Mouse (Mus musculus) heart, embryonic 10.5 days (tissue): ENCODE data around the gene Pole2. TPM values are rescaled to one million over a fixed set of nuclear protein-coding genes. Genes with fewer than 3 reads are reported as not detected.

Experiments used
- DNase-seq: peaks from one replicate; pipeline ENCODE4 v3.0.0-alpha.2; 2017; ENCODE audit warnings: low spot score
- H3K27ac ChIP-seq: fragments of 300-500 bp; sonication (generic); 2 replicates; pipeline ENCODE4 v1.5.1; 2016; ENCODE audit warnings: mild to moderate bottlenecking
- H3K27me3 ChIP-seq: fragments of 300-500 bp; sonication (generic); 2 replicates; pipeline ENCODE4 v1.6.1; 2016; ENCODE audit warnings: mild to moderate bottlenecking; ENCODE audit not compliant: poor library complexity, insufficient read depth, severe bottlenecking
- H3K36me3 ChIP-seq: fragments of 300-500 bp; sonication (generic); 2 replicates; pipeline ENCODE4 v1.6.1; 2016; ENCODE audit warnings: mild to moderate bottlenecking, moderate library complexity
- H3K4me1 ChIP-seq: fragments of 300-500 bp; sonication (generic); 2 replicates; pipeline ENCODE4 v1.6.1; 2016; ENCODE audit warnings: mild to moderate bottlenecking
- H3K4me3 ChIP-seq: fragments of 300-500 bp; sonication (generic); 2 replicates; pipeline ENCODE4 v1.5.1; 2016; ENCODE audit warnings: mild to moderate bottlenecking, moderate library complexity
- H3K9me3 ChIP-seq: fragments of 300-500 bp; sonication (generic); 2 replicates; pipeline ENCODE4 v1.6.1; 2016; ENCODE audit warnings: mild to moderate bottlenecking, moderate library complexity
- WGBS: fragments of 180-500 bp; shearing (Covaris S2); methylation state at CpG from one replicate; pipeline ENCODE4 v1.1.7; 2016; 5-methylcytosine and 5-hydroxymethylcytosine counted together
- polyA plus RNA-seq: library from polyadenylated mRNA; unstranded; fragments of >200 nt; fragmentation: Nextera tagmentation; extraction: Ambion mirVana; gene quantifications from 2 replicates; pipeline ENCODE4 v1.2.1, GENCODE M21; 2016

Pole2 gene
- polyA plus RNA-seq, 1 experiment from 2014 or later = 28.7 TPM

DNA sequence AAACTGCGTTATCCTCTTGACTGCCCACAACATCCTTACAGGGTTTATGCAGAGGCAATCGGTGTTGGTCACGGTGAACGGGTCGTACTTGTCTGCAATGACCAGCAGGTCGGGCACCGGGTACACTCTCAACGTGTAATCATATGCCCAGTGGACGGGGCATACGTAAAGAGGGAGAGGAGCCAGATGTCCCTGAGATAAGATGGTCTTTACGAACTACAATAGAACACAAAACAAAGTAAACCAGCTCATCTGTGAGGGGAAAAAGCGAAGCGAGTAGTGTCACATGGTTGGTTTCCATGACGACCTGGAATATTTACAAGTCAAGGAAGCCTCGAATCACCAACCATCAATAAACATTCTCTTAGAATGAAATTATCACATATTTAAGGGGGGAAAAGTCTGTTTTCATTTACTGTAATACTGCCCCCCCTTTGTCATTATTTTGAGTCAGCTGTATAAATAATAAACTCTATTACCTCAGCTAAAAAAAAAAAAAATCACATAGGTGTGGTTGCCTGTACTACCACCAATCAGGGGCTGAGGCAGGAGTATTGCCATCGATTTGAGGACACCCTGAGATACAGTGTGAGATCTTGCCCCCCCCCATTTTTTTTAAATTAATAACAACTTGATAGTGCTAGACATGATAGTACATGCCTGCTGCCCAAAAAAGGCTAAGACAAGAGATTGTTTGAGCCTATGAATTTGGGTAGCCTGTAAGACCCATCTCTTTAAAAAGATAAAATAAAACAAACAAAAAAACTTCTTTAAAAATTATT, 23.8 kb downstream of the Pole2 start, which contains the start of gene Gm49384:
TSS of gene Gm49384 (minus strand) at position 216 of the 782 bp plus-strand sequence.
- Histone ChIP-seq H3K4me3 (no peak within 1 kb of the TSS), H3K4me1 (no peaks in the 10 kb centered on the region), H3K27me3 (no peaks in the 10 kb centered on the region), H3K27ac (no peak within 1 kb of the TSS), H3K36me3 (peaks cover 66% of the 10 kb centered on the region), H3K9me3 (no peaks in the 10 kb centered on the region)
- WGBS = 87% methylated on average over 16 of the region's 16 CpGs
- DNase-seq = peak; percentile 47

GRCm38 (mm10) chr12:69198985-69199384, 29.0 kb downstream of the Pole2 start:
- no peak overlapping the region for H3K27ac ChIP-seq
- DNase-seq = no peak
- H3K9me3 ChIP-seq = no peaks in the 10 kb centered on the region
- H3K4me3 ChIP-seq = no peak overlapping the region
- no peaks in the 10 kb centered on the region for H3K27me3 ChIP-seq
- H3K4me1 ChIP-seq = peaks cover 24% of the 10 kb centered on the region
- peaks cover 41% of the 10 kb centered on the region for H3K36me3 ChIP-seq

DNA sequence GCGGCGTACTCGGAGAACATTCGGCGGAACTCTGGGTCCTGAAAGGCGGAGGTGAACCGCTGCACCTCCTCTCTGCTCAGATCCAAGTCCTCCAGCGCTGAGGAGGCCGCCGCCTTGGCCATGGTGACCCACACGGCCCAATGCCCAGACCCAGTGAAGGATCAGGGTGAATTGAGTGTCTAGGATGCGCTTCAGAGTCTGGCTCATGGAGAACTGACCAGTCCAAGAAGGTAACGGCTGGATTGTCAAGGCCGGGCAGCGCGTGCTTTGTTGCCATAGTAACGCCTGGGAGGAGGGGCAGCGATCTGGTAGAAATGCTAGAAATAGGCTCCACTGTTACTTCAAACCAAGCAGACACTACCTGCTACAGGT, 29.8 kb downstream of the Pole2 start, which contains the start of gene Dnaaf2:
TSS of gene Dnaaf2 (minus strand) at position 266 of the 372 bp plus-strand sequence.
- H3K4me3 ChIP-seq = peak within 1 kb of the TSS; percentile 96
- peaks cover 24% of the 10 kb centered on the region for H3K4me1 ChIP-seq
- DNase-seq = peak; percentile 92
- no peaks in the 10 kb centered on the region for H3K9me3 ChIP-seq
- no peaks in the 10 kb centered on the region for H3K27me3 ChIP-seq
- H3K27ac ChIP-seq = peak within 1 kb of the TSS; percentile 94
- WGBS = under 1% methylated on average over 18 of the region's 18 CpGs
- peaks cover 35% of the 10 kb centered on the region for H3K36me3 ChIP-seq

GRCm38 (mm10) chr12:69197378-69198163, 30.4 kb downstream of the Pole2 start:
- Histone ChIP-seq H3K4me3 (peak overlapping the region; percentile 96), H3K27ac (peak overlapping the region; percentile 94)
- under 1% methylated on average over 91 of the region's 94 CpGs for WGBS

DNA sequence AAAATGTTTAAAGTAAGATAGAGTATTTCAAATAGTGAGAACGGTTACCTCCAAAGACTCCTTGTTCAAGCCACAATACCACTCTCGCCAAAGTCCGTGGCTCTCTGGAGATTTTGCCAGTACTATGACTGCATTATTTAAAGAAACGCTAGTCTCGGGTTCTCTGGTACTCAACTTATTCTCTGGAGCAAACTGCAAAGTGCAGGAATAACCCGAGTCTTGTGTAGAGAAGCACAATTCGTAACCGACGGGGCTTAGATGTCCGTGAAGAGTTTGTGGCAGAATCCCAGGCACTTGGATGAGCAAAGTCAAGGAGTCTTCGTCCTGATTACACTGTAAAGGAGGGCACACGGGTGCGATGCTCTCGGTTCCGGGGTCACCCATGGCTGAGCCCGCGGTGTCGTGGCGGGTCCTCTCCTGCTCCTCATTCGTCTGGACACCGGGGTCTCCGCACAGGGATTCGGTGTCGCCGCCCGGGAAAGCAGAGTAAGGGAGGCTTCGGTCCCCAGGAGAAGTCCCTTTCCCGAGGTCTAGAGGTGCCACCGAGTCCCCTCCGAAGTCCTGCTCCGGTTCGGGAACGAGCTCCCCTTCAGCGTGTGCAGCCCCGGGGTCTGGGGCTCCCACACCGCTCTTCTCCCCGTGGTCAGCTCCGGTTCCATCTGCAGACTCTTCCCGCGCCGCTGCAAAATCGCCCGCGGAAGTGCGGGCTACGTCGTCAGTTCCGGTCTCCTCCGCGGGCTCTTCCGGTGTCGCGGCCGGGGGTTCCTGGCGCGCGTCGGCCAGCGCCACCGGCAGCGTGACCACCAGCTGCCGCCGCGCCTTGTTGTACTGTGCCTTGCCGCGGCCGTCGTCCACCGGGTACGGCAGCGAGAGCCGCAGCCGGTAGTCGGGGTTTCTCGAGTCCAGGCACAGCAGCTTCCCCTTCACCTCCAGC, 31.3 kb downstream of the Pole2 start, which contains the start of gene Gm49383:
TSS of gene Gm49383 (minus strand) at position 661 of the 934 bp plus-strand sequence.
- under 1% methylated on average over 75 of the region's 75 CpGs for WGBS
- peak within 1 kb of the TSS; percentile 94 for H3K27ac ChIP-seq
- H3K9me3 ChIP-seq = no peaks in the 10 kb centered on the region
- peaks cover 24% of the 10 kb centered on the region for H3K4me1 ChIP-seq
- peak; percentile 85 for DNase-seq
- peaks cover 28% of the 10 kb centered on the region for H3K36me3 ChIP-seq
- H3K27me3 ChIP-seq = no peaks in the 10 kb centered on the region
- peak within 1 kb of the TSS; percentile 96 for H3K4me3 ChIP-seq

More at GRCm38 (mm10) chr12:69197378-69198163, 30.4 kb downstream of the Pole2 start:
- peaks cover 24% of the 10 kb centered on the region for H3K4me1 ChIP-seq
- no peaks in the 10 kb centered on the region for H3K27me3 ChIP-seq
- DNase-seq = peak; percentile 82
- no peaks in the 10 kb centered on the region for H3K9me3 ChIP-seq
- peaks cover 30% of the 10 kb centered on the region for H3K36me3 ChIP-seq

DNA sequence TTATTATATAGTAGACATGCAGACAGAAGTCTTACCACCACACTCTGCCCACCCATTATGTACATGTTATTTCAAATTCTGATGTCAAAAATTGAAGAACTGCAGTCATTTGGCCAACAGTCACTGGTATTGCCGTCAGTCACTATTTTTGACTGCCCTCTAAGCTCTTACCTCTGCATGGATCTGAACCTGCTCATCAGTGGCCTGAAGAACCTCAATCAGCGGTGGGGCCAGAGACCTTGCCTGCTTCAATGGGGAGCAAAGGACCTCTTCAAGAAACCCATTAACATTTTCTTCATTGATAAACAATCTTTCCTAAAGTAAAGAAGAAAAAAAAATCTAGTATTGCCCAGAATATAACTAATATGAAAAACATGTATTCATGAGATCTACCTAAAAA, 35.4 kb downstream of the Pole2 start:
- Histone ChIP-seq H3K4me1 (0 out of 2 replicates have a peak, but pooled peaks cover 11% of the 10 kb centered on the region), H3K36me3 (peaks cover 37% of the 10 kb centered on the region), H3K27ac (no peak overlapping the region), H3K9me3 (no peaks in the 10 kb centered on the region), H3K4me3 (no peak overlapping the region), H3K27me3 (no peaks in the 10 kb centered on the region)
- WGBS = 89% methylated on average over 2 of the region's 2 CpGs
- no peak for DNase-seq

DNA sequence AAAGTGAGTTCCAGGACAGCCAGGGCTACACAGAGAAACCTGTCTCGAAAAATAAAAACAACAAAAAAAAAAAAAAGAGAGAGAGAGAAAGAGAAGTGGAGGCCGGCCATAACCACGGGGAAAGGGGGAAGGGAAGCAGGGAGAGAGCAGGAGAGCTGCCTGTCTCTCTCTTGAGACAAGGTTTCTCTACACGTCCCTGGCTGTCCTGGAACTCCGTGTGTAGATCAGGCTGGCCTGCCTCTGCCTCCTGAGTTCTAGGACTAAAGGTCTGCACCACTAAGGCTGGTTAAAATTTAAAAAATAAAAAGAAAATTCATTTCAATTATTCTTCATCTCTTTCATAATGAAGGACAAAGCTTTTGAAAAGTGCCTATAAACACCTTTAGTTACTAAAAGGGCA, 36.6 kb downstream of the Pole2 start:
- Histone ChIP-seq H3K4me1 (0 out of 2 replicates have a peak, but pooled peaks cover 8% of the 10 kb centered on the region), H3K27me3 (no peaks in the 10 kb centered on the region), H3K9me3 (no peaks in the 10 kb centered on the region), H3K4me3 (no peak overlapping the region), H3K27ac (no peak overlapping the region), H3K36me3 (peaks cover 40% of the 10 kb centered on the region)
- DNase-seq = no peak
- WGBS = 85% methylated on average over 5 of the region's 5 CpGs

- H3K9me3 ChIP-seq = no peaks in the 10 kb centered on the region
- peaks cover 6% of the 10 kb centered on the region; the same call in 1 of the 2 replicates for H3K4me1 ChIP-seq
- no peaks in the 10 kb centered on the region for H3K27me3 ChIP-seq
- H3K36me3 ChIP-seq = peaks cover 40% of the 10 kb centered on the region
- no peak overlapping the region for H3K4me3 ChIP-seq
- 100% methylated on average over 1 of the region's 1 CpGs for WGBS
- H3K27ac ChIP-seq = no peak overlapping the region
- no peak for DNase-seq
These were observed 37.5 kb downstream of the Pole2 start for GRCm38 (mm10) chr12:69190522-69190921.

DNA sequence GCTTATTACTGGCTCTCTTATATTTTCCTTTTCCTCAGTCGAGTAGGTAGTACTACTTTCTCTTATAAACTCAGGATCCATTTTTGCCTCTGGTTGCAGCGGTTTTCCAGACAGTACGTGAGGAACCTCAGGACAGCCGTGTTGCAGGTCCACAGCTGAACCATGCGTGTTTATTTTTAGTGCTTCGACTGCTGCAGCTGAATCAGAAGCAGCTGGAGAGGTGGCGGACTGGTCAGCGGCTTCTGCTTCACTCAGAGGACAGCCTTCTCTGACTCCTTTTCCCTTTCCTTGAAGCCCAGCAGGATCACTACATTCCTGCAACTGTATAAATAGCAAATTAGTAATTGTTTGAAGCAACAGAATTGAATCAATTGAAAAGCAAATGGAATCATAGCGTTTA, 37.9 kb downstream of the Pole2 start:
- no peak overlapping the region for H3K27ac ChIP-seq
- peaks cover 7% of the 10 kb centered on the region; the same call in 1 of the 2 replicates for H3K4me1 ChIP-seq
- peaks cover 40% of the 10 kb centered on the region for H3K36me3 ChIP-seq
- no peak for DNase-seq
- no peak overlapping the region for H3K4me3 ChIP-seq
- no peaks in the 10 kb centered on the region for H3K9me3 ChIP-seq
- 79% methylated on average over 9 of the region's 9 CpGs for WGBS
- H3K27me3 ChIP-seq = no peaks in the 10 kb centered on the region

DNA sequence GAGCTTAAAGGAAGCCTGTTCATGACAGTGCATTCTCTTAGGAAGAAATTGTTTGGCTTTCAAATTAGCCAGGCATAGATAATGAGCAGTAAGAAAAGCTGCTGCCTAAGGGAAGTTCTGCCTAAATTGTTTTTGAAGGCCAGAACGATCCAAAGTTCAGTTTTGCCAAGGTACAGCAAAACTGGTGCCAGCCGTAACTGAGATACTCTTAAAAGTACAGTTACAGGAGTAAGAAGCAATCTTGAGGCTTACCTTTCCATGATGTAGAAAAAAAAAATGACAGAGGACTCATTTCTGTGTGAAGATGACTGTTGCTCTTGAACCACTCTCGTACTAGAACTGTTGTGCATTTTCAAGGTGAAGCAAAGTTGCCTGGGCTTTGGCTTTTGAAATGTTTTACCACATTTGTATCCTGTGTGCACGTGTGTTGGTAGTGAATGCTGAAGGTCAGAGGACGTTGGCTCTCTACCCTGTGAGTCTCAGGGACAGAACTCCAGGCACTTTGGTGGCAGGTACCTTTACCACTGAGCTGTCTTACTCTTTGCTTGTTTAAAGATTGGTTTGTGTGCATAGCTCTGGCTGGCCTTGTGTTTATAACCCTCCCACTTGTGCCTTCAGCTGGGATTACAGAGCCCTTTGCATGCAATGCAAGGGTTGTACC, 41.1 kb downstream of the Pole2 start:
- H3K4me1 ChIP-seq = peaks cover 10% of the 10 kb centered on the region; the same call in 1 of the 2 replicates
- no peak overlapping the region for H3K27ac ChIP-seq
- H3K4me3 ChIP-seq = no peak overlapping the region
- H3K27me3 ChIP-seq = no peaks in the 10 kb centered on the region
- H3K36me3 ChIP-seq = peaks cover 43% of the 10 kb centered on the region
- no peaks in the 10 kb centered on the region for H3K9me3 ChIP-seq
- no peak for DNase-seq
- 78% methylated on average over 5 of the region's 5 CpGs for WGBS

GRCm38 (mm10) chr12:69185371-69185770, 42.6 kb downstream of the Pole2 start:
- peak overlapping the region; percentile 90 for H3K4me3 ChIP-seq
- no peaks in the 10 kb centered on the region for H3K9me3 ChIP-seq
- H3K27ac ChIP-seq = peak overlapping the region; percentile 97
- no peak for DNase-seq
- peaks cover 10% of the 10 kb centered on the region; the same call in 1 of the 2 replicates for H3K4me1 ChIP-seq
- H3K36me3 ChIP-seq = peaks cover 39% of the 10 kb centered on the region
- WGBS = 78% methylated on average over 7 of the region's 7 CpGs
- H3K27me3 ChIP-seq = no peaks in the 10 kb centered on the region
